Mouse (Mus musculus): ENCODE data around the gene Cdc42bpg. TPM values are rescaled to one million over a fixed set of nuclear protein-coding genes. Genes with fewer than 3 reads are reported as not detected.

Gene Cdc42bpg
- polyA plus RNA-seq, 1 experiment from 2014 or later, result 0.43 TPM

- DNase-seq (ENCODE audit: low spot score), result no peak
- Histone ChIP-seq H3K4me3 (ENCODE audit: low read depth, low read length) (no peak overlapping the region), H3K4me1 (ENCODE audit: control insufficient read depth, insufficient read depth, low read length) (peaks cover 5% of the 10 kb centered on the region), H3K4me2 (ENCODE audit: low read depth, low read length) (peak overlapping the region; percentile 93), H3K9me3 (replicated peaks; ENCODE audit: control insufficient read depth, low read length) (no peaks in the 10 kb centered on the region), H3K27me3 (ENCODE audit: control insufficient read depth, insufficient read depth, low read length) (no peaks in the 10 kb centered on the region), H3K36me3 (replicated peaks; ENCODE audit: control insufficient read depth, insufficient read depth, low read depth, low read length) (peaks cover 4% of the 10 kb centered on the region), H3K9ac (replicated peaks; ENCODE audit: low read length) (peak overlapping the region; percentile 33), H3K27ac (replicated peaks; ENCODE audit: low read depth, low read length) (no peak overlapping the region)
- ATAC-seq (replicated peaks; ENCODE audit: insufficient number of reproducible peaks, low FRiP score, low TSS enrichment, low read depth), result no peak
- 93% methylated on average over 6 of the region's 6 CpGs for WGBS
These were observed 26.6 kb upstream of the Cdc42bpg start for GRCm38 (mm10) chr19:6279481-6280144.

- Histone ChIP-seq H3K4me1 (ENCODE audit: control insufficient read depth, insufficient read depth, low read length) (peaks cover 5% of the 10 kb centered on the region), H3K36me3 (replicated peaks; ENCODE audit: control insufficient read depth, insufficient read depth, low read depth, low read length) (peaks cover 4% of the 10 kb centered on the region), H3K27ac (replicated peaks; ENCODE audit: low read depth, low read length) (no peak overlapping the region), H3K4me2 (ENCODE audit: low read depth, low read length) (no peak overlapping the region), H3K27me3 (ENCODE audit: control insufficient read depth, insufficient read depth, low read length) (no peaks in the 10 kb centered on the region), H3K9ac (replicated peaks; ENCODE audit: low read length) (no peak overlapping the region; the same call in 1 of the 2 replicates), H3K9me3 (replicated peaks; ENCODE audit: control insufficient read depth, low read length) (no peaks in the 10 kb centered on the region), H3K4me3 (ENCODE audit: low read depth, low read length) (no peak overlapping the region)
- DNase-seq (ENCODE audit: low spot score), result no peak
- WGBS, result 92% methylated on average over 7 of the region's 7 CpGs
- ATAC-seq (replicated peaks; ENCODE audit: insufficient number of reproducible peaks, low FRiP score, low TSS enrichment, low read depth), result no peak
These were observed 25.7 kb upstream of the Cdc42bpg start for GRCm38 (mm10) chr19:6280554-6280953.

- no peaks in the 10 kb centered on the region for H3K27me3 ChIP-seq (ENCODE audit: control insufficient read depth, insufficient read depth, low read length)
- H3K36me3 ChIP-seq (replicated peaks; ENCODE audit: control insufficient read depth, insufficient read depth, low read depth, low read length), result peaks cover 4% of the 10 kb centered on the region
- no peaks in the 10 kb centered on the region for H3K9me3 ChIP-seq (replicated peaks; ENCODE audit: control insufficient read depth, low read length)
- H3K27ac ChIP-seq (replicated peaks; ENCODE audit: low read depth, low read length), result no peak overlapping the region
- no peak for ATAC-seq (replicated peaks; ENCODE audit: insufficient number of reproducible peaks, low FRiP score, low TSS enrichment, low read depth)
- no peak for DNase-seq (ENCODE audit: low spot score)
- no peak overlapping the region for H3K4me2 ChIP-seq (ENCODE audit: low read depth, low read length)
- peaks cover 5% of the 10 kb centered on the region for H3K4me1 ChIP-seq (ENCODE audit: control insufficient read depth, insufficient read depth, low read length)
- WGBS, result 85% methylated on average over 14 of the region's 14 CpGs
- no peak overlapping the region for H3K4me3 ChIP-seq (ENCODE audit: low read depth, low read length)
- H3K9ac ChIP-seq (replicated peaks; ENCODE audit: low read length), result no peak overlapping the region
These were observed 24.9 kb upstream of the Cdc42bpg start for GRCm38 (mm10) chr19:6281122-6282020.

- no peak overlapping the region for H3K4me2 ChIP-seq (ENCODE audit: low read depth, low read length)
- peaks cover 5% of the 10 kb centered on the region for H3K4me1 ChIP-seq (ENCODE audit: control insufficient read depth, insufficient read depth, low read length)
- 91% methylated on average over 5 of the region's 5 CpGs for WGBS
- no peaks in the 10 kb centered on the region for H3K27me3 ChIP-seq (ENCODE audit: control insufficient read depth, insufficient read depth, low read length)
- peaks cover 4% of the 10 kb centered on the region for H3K36me3 ChIP-seq (replicated peaks; ENCODE audit: control insufficient read depth, insufficient read depth, low read depth, low read length)
- ATAC-seq (replicated peaks; ENCODE audit: insufficient number of reproducible peaks, low FRiP score, low TSS enrichment, low read depth), result no peak
- no peak overlapping the region for H3K4me3 ChIP-seq (ENCODE audit: low read depth, low read length)
- H3K9me3 ChIP-seq (replicated peaks; ENCODE audit: control insufficient read depth, low read length), result no peaks in the 10 kb centered on the region
- no peak for DNase-seq (ENCODE audit: low spot score)
- no peak overlapping the region for H3K27ac ChIP-seq (replicated peaks; ENCODE audit: low read depth, low read length)
- H3K9ac ChIP-seq (replicated peaks; ENCODE audit: low read length), result no peak overlapping the region
These were observed 23.3 kb upstream of the Cdc42bpg start for GRCm38 (mm10) chr19:6283001-6283400.

- WGBS, result 91% methylated on average over 12 of the region's 12 CpGs
These were observed 21.8 kb upstream of the Cdc42bpg start for GRCm38 (mm10) chr19:6284502-6284901.

DNA sequence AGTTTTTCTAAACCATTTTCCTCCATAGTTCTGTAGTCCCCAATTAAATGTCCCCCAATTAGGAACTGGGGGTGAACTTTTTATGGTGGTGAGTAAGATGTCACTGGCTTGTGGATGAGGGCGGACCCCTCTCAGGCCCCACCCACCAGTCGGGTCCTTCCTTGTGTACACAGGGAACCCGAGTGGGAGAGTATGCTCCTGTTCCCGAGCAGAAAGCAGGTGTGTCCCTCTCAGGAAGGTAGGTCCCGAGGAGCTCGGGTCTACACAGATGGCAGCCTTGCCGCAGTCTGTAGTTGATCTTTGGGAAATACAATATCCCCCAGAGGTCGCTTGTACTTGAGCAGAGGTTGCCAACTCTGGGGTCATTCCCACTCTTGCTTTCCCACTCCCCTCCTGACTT is 21.0 kb upstream of the Cdc42bpg start:
- DNase-seq (ENCODE audit: low spot score) (no peak), ATAC-seq (replicated peaks; ENCODE audit: insufficient number of reproducible peaks, low FRiP score, low TSS enrichment, low read depth) (no peak)
- Histone ChIP-seq H3K36me3 (replicated peaks; ENCODE audit: control insufficient read depth, insufficient read depth, low read depth, low read length) (no peaks in the 10 kb centered on the region; the same call in 1 of the 2 replicates), H3K4me3 (ENCODE audit: low read depth, low read length) (no peak overlapping the region), H3K27me3 (ENCODE audit: control insufficient read depth, insufficient read depth, low read length) (no peaks in the 10 kb centered on the region), H3K9me3 (replicated peaks; ENCODE audit: control insufficient read depth, low read length) (no peaks in the 10 kb centered on the region), H3K4me2 (ENCODE audit: low read depth, low read length) (no peak overlapping the region), H3K9ac (replicated peaks; ENCODE audit: low read length) (no peak overlapping the region), H3K27ac (replicated peaks; ENCODE audit: low read depth, low read length) (no peak overlapping the region), H3K4me1 (ENCODE audit: control insufficient read depth, insufficient read depth, low read length) (no peaks in the 10 kb centered on the region)
- 69% methylated on average over 8 of the region's 8 CpGs for WGBS

More at GRCm38 (mm10) chr19:6284502-6284901, 21.8 kb upstream of the Cdc42bpg start:
- ATAC-seq (replicated peaks; ENCODE audit: insufficient number of reproducible peaks, low FRiP score, low TSS enrichment, low read depth), result no peak
- Histone ChIP-seq H3K4me3 (ENCODE audit: low read depth, low read length) (no peak overlapping the region), H3K4me1 (ENCODE audit: control insufficient read depth, insufficient read depth, low read length) (peaks cover 2% of the 10 kb centered on the region; the same call in 1 of the 2 replicates), H3K9ac (replicated peaks; ENCODE audit: low read length) (no peak overlapping the region), H3K36me3 (replicated peaks; ENCODE audit: control insufficient read depth, insufficient read depth, low read depth, low read length) (peaks cover 4% of the 10 kb centered on the region), H3K4me2 (ENCODE audit: low read depth, low read length) (no peak overlapping the region), H3K9me3 (replicated peaks; ENCODE audit: control insufficient read depth, low read length) (no peaks in the 10 kb centered on the region), H3K27ac (replicated peaks; ENCODE audit: low read depth, low read length) (0 out of 2 replicates have a peak overlapping the region, but pooled peaks have one; percentile 38), H3K27me3 (ENCODE audit: control insufficient read depth, insufficient read depth, low read length) (no peaks in the 10 kb centered on the region)
- DNase-seq (ENCODE audit: low spot score), result no peak

- no peak overlapping the region for H3K4me3 ChIP-seq (ENCODE audit: low read depth, low read length)
- no peak overlapping the region for H3K9ac ChIP-seq (replicated peaks; ENCODE audit: low read length)
- no peaks in the 10 kb centered on the region for H3K9me3 ChIP-seq (replicated peaks; ENCODE audit: control insufficient read depth, low read length)
- ATAC-seq (replicated peaks; ENCODE audit: insufficient number of reproducible peaks, low FRiP score, low TSS enrichment, low read depth) (no peak), DNase-seq (ENCODE audit: low spot score) (no peak)
- no peaks in the 10 kb centered on the region for H3K27me3 ChIP-seq (ENCODE audit: control insufficient read depth, insufficient read depth, low read length)
- no peaks in the 10 kb centered on the region; the same call in 1 of the 2 replicates for H3K36me3 ChIP-seq (replicated peaks; ENCODE audit: control insufficient read depth, insufficient read depth, low read depth, low read length)
- H3K4me1 ChIP-seq (ENCODE audit: control insufficient read depth, insufficient read depth, low read length), result no peaks in the 10 kb centered on the region
- 0 out of 2 replicates have a peak overlapping the region, but pooled peaks have one; percentile 8 for H3K27ac ChIP-seq (replicated peaks; ENCODE audit: low read depth, low read length)
- no peak overlapping the region for H3K4me2 ChIP-seq (ENCODE audit: low read depth, low read length)
- 81% methylated on average over 7 of the region's 7 CpGs for WGBS
These were observed 20.4 kb upstream of the Cdc42bpg start for GRCm38 (mm10) chr19:6285632-6286433.

Data from embryonic facial prominence, embryonic 11.5 days (tissue).